Mouse (Mus musculus) spleen, postnatal 10 days (tissue): Measurements from ENCODE around the gene Psph.
A peak's percentile ranks its signal among the peaks of the same experiment; 100 is the strongest.
"Not testable (repeated sequence)": the region's sequence is repeated elsewhere in the genome, so short reads cannot be mapped to it uniquely, and the experiment has no call there.

Experiments
- DNase-seq, 2 experiments: peaks; one replicate each; pipeline ENCODE4 v3.0.0; 2021 to 2022; ENCODE audit warnings: low spot score in 2 of 2

Psph gene

DNA sequence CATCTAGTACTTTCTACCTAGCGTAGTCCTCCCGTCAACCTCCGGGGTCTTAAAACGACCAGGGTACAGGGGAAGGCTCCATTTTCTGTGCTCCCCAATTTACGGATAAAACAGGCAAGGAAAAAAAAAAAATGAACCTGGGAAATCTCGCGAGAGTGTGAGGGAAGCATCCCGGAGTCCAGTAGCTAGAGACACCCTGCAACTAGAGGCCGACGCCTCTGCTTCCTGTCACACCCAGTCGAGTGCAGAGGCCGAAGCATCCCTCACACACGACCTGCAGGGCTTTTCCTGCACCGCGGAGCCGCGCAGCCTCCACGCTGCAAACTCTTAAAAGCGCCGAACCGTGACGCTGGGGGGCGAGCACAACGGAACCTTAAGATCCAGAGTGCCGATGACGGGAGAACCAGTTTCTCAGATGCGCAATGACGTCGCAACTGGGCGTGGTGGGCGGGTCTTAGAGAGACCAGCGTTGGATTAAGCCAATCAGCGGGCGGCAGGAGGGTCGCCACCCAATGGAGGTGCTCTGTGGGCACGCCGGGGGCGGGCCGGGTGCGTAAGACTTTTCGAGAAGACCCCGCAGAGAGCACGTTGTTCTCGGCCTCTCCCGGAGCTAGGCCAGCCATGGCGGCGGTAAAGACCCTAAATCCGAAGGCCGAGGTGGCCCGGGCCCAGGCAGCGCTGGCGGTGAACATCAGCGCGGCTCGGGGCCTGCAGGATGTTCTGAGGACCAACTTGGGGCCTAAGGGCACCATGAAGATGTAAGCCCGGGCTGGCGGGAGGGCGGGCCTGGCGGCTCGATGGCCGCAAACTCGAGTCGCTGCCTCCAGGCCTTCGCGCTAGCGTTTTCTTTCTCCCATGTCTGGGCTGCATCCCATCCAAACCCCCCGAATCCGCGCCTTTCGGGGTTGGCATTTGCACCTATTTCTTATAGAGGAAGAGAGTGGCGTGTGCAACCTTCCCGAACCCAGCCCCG is at the start of gene Psph:
Psph (minus strand) TSS at position 632 of the 973 bp plus-strand sequence.
- peak; percentile 96 for DNase-seq

DNA sequence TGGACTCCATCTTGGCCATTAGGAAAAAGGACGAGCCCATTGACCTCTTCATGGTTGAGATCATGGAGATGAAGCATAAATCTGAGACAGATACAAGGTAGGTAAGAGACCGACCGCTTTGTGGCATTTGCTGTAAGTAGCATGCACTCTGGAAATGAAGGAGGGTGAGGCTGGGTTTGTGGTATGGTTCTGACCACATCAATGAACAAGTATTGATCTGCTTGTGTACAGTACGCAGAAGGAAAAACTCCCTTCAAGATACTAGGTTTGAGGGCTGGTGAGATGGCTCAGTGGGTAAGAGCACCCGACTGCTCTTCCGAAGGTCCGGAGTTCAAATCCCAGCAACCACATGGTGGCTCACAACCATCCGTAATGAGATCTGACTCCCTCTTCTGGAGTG is 3.3 kb upstream of the Psph start:
- DNase-seq = not testable (repeated sequence)

DNA sequence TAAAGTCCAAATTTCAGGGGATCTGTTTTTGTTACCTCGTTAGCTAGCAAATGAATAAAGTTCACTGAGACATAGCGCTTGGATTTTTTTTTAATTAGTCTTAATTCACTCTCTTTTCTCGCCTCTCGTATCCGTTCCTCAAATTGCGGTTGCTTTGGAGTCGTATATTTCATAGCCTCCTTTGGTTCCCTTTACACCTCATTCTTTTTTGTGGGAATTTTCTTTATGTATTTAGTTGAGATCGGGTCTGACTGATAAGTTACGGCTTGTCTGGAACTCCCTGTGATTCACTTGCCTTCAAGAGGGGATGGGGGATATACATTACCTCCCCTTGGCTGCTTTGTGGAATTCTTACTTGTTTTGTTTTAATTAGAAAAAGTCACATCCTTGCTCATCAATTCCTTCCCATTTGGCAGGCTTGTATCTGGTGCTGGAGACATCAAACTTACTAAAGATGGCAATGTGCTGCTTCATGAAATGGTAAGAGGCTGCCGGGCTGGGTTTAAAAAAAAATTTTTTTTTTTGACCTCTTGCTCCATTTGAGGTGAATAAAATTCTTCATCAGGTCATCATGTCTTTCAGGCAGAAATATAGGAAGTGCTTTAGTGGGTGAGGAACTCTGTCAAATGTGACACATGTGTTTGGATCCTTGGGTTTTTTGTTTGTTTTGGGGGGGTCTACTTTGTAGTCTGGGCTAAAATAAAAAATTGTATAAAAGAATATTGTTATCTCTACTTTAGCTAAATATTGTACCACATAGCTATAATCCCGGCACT is 757 bp upstream of the Psph start:
- DNase-seq = no peak

DNA sequence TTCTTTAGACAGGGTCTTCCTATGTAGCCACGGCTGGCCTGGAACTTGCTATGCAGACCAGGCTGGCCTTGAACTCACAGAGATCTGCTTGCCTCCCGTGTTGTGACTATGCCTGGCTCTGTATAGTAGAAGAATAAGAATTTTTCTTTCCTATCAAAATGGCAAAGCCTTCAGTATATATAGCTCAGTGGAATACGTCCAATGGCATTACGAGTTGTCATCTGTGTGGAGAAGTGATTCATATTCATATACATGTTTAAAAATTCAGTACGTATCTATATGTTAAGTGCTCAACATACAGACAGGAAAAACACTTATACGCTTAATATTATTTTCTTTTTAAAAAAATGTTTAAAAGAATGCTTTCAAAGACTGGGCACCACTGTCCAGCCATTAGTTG is 1.1 kb downstream of the Psph start:
- DNase-seq = peak; percentile 12 to 24

DNA sequence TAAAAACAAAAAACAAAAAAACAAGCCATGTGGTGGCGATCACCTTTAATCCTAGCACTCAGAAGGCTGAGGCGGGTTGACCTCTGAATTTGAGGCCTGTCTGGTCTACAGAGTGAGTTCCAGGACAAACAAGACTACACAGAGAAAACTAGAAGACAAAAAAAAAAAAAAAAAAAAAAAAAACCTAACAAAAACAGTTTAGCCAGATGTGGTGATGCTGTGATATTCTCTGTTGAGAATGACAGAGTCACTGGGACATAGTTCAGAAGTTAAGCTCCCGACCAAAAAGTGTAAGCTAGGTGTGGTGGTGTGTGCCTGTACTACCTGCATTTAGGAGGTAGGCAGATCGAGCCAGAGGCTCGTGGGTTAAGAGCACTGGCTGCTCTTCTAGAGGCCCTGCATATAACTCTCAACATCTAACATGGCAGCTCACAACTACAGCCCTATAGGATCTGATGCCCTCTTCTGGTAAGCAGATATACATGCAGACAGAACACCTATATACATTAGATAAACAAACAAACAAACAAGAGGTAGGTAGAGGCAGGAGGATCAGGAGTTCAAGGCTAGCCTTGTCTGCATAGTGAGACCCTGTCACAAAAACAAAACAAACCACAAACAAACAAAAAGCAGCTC is 1.9 kb downstream of the Psph start:
- no peak for DNase-seq

DNA sequence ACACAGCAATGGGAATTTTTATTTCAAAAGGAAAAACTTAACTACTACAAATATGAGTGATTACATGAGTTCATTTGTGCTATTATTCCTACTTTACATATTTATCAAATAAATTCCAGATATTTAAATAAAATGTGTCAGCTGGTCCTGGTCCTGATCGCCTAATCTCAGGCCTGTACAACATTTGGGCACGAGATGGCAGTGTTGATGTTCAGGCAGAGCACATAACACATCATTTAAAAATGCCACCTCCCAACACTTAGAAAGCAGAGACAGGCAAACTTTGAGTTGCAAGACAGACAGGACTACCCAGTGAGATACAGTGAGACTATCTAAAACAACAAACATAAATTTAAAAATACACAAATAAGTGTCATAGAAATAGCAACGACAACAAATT is 5.0 kb downstream of the Psph start:
- DNase-seq = peak in 1 of 2 experiments; percentile 35

DNA sequence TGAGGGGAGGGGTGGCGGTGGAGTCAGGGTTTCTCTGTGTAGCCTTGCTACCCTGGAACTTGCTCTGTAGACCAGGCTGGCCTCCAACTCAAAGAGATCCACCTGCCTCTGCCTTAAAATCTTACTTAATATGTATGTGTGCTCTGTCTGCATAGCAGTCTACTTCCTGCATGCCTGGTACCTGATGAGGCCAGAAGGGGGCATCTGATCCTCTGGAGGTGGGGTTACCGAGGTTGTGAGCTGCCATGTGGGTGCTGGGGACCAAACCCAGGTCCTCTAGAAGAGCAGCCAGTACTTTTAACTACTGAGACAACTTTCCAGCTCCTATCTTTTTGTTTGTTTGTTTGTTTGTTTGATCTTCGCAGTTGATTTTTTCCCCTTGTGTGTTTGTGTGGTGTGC is 7.1 kb downstream of the Psph start:
- DNase-seq = no peak

DNA sequence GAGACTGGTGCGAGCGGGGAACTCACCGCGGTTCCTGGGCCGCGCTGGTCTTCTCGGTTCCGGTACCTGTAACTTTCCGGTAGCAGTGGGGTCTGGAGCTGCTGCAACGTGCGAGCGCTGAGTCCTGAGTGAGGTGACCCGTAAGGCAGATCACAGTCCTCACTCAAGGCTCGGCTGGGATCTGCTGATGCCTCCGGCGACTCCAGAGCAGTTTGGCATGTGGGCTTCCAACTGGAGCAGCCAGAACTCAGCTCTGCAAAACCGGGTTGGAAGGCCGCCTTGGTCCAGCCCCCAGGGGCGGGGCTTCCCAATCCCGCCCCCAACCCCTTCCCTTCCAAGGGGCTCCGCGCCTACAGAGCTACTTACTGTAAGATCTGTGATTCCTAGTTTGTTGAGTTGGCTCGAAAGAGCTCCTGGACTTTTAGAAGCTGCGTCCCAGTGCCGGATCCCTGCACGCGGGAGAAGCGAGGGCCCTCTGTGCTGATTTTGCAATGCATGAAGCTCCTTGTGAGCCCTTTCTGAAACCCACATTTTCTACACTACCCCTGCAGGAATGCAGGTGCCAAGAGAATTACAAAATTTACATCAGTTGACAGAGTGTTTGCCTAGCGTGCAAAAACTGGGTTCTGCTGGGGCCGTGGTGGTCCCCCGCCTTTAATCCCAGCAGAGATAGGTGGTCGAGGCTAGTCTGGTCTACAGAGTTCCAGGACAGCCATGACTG is 8.1 kb downstream of the Psph start:
- peak; percentile 45 to 53 for DNase-seq

DNA sequence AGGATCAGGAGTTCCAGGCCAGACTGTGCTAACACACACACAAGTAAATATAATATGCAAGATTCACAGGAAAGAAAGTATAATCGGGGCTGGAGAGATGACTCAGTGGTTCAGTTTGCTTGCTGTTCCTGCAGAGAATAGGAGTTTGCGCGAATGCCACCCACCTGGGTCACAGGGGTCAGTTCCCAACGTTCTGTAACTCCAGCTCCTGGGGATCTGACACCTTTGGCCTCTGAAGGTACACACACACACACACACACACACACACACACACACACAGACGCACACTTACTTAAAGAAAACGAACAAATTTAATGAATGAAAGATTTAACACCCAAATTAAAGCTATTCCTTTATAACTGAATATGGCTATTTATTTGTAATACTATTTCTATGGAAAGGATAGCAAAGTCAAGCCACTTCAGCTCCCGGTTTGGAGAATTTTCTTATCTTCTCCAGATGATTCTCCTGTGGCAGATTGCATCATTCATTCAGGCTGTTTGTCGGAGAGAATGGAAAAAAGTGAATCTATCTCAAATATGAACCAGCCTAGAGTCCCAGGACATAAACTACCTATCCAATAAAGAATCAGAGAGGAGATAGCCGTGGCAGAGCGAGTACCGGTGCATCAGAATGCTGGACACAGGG is 8.8 kb downstream of the Psph start:
- no peak for DNase-seq

DNA sequence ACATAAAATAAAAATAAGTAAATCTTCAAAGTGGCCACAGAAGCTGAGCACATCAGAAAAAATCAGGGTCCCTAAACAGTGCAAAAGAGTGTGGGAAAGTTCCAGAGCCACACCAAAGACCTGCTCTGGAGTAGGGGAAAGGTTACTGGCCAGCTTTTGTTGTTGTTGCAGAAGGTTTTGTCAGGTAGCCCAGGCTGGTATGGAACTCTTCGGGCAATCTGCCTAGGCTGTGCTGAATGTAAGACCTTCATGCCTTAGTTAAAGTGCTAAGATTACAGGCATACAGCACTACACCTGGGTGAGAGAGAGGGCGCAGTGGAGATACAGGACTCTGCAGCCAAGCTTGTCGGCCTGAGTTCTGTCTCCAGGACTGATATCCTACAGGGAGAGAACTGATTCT is 12.6 kb downstream of the Psph start:
- DNase-seq = no peak

DNA sequence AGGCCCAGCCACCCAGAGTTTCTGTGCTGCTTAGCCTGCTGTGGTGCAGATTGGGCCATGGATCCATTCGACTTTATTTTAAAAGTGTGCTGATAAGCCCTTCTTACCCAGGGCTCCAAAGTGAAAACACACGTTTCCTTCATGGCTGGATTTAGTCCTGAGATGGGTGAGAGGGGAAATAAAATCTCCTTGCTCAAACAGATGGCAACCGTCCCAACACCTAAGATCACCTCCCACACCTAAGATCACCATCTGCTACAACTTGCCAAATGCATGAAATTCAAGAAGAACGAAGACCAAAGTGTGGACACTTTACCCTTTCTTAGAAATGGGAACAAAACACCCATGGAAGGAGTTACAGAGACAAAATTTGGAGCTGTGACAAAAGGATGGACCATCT is 13.9 kb downstream of the Psph start:
- DNase-seq = not testable (repeated sequence)

DNA sequence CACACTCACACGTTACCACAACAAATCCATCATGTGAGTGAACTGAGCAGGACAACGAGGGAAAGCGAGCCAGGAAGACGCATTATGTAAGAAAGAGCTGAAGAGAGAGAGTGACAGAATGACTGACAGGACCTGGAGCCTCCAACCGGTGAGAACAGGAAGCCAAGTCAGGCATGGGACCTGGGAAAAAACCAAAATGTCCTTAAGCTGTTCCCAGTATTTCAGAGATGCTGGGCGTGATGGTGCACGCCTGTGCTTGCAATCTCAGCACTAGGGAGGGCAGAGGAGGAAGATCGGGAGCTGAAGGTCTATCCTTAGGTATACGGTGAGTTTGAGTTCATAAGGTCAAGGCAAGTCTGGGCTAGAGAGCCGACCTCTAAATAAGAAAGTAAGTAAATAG is 14.8 kb downstream of the Psph start:
- DNase-seq = no peak

DNA sequence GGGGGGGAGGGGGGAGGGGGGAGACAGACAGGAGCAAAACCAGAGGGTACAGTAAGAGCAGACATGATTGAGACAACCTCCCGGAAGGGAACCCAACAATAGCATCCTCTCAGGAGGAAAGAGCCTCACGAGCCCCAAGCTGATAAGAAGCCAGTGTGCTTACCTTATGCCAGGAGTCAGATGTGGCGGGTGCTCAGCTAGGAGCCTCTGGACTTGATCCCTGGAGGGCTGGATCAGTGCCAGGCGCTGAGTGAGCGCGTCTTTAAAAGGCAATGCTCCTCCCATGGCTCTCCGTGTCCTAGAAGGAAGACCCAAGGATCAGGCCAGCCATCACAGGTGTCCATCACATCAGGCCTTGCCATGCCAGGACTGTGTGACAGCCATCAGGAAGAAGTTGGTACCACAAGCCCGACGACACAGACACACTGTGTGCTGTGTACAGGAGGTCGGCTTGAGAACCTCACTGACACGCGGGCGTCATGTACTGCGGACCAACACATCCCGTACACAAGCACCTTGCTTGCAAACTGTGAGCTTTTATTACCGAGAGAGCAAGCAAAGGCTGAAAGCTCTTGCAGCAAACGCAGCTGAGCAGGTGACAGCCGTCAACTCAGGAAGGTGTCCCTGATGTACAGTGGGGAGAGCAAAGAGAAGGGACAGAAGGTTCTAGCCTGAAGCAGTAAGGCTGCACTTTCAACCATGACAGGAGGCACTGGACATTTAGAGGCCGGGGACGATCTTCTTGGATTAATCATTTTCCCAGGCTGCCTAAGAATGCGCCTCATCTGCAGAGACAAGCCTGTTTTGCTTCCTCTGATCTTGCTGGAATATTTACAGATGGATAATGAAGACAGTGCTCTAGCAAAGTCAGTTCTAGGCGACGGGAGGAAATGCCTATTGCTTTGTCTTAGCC is 16.6 kb downstream of the Psph start:
- DNase-seq = no peak

DNA sequence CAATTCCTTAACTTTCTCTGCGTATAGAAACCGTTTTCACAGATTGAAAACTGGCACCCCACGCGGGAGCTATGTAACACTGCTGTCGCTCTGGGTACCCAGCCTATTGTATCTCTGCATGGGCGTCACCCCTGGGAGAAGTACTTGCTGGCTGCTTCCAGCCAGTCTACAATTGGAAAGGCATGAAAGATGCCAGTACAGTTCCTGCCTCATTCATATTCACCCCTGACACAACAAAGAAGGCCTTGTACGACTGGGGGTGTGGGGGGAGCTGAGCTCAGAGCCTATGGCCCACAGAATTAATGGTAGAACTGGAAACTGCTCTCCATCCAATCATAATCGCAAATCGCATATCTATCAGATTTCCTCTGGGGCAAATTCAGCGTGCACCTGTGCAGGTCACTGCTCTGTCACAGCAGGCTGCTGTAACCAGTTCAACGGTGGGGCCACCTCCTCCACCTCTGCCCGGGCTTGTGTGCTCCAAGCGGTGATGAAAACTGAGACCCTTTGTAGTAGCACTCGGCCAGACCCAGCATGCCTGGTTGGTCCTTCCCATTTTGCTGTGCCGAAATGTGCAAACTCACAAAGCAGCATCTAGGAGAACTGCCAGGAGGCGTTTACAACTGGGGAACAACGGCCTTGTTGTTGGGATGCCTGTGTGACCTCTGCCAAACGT is 25.2 kb downstream of the Psph start:
- no peak for DNase-seq

DNA sequence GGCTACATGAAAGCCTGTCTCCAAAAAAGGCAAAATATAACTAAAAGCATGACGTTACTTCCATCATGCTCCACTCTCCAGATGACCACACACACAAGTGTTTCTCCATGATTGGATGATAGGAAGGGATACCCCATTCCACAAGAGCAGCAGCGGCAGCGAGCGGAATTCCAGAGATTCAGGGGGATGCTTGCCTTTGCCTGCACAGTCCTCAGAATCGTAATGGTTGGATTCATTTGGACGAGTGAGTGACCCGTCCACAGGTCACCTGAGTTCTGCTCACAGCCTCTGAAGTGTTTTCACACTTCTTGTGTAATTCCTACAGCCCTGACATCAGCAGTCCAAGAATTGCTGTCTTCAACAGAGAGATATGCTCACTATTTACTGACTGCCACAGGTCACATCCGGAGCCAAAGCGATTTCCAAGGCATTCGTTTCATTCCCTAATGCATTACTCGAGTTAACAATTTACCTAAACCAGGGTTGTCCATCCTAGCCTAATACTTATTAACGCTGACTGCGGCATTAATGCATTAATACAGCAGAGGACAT is 27.2 kb downstream of the Psph start:
- no peak for DNase-seq

DNA sequence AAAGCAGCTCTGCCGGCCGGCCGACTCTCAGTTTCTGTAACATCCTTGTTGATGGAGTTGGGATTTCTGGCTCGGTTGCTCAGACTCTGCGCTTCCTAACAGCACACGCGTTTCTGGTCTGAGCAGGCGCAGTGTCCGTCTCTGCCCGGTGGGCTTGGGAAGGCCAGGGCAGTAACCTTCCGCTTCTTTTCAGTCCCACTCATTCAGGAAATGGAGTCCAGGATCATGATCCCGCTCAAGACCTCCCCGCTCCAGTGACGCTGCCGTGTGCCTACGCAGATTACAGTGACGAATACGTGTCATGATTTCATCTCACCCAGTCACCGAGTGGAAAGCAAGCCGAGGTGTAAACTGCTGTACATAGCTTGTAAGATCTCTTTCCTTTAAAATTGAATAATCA is 30.4 kb downstream of the Psph start:
- no peak for DNase-seq

DNA sequence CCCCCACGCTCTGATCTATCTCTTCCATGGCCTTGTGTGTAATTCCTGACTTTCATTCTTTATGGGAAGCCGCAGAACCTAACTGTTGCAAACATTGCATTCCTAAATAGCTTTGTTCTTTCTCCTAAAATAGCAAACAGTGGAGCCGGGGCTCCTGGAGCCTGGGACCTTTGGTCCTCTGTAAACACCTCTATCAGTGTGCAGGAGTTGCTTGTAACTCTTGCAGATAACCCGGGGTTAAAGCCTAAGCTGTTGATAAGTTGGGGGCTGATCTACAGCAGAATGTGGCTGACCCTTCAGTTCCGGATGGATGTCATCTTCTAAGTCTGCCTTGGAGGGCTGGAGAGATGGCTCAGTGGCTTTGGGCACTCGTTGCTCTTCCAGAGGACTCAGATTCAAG is 43.2 kb downstream of the Psph start:
- DNase-seq = no peak

DNA sequence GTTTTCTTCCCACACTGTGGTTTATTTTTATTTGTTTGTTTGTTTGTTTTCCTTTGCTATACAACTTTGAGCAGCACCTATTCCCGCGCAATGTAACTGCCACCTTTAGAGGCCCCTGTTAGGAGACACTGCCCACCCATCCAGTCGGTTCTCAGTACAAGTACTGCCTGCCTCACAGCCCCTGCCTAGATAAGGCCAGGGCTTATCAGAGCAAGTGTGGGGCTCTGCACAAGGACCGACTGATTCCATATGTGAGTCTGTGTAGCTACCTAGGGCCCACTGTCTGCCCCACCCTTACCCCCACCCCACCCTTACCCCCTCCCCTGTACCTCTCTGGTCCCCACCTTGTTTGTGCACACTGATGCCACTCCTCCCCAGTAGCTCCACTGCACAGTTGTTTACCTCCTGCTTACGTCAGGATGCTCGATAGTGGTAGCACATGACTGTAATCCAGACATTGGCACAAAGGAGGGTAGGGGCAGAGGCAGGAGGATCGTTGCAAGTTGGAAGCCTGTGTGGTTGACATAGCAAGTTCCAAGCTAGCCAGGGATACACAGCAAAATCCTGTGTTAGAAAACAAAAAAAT is 44.3 kb downstream of the Psph start:
- no peak for DNase-seq

DNA sequence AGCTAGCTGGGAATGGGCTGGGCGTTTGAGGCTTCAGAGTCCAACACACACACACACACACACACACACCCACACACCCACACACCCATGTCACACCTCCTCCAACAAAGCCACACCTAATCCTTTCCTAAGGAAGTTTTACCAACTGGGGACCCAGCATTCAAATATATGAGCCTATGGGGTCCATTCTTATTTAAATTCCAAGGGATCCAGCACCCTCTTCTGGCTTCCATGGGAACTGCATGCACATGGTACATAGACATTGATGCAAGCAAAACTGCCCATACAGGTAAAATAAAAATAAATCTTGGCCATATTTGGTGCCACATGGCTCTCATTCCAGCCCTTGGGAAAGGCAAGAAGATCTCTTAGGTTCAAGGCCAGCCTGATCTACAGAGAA is 46.3 kb downstream of the Psph start:
- DNase-seq = peak in 1 of 2 experiments; percentile 48
